Mouse (Mus musculus) spleen, adult 12 weeks (tissue): Measurements from ENCODE around the gene Zc4h2.

Source experiments
- DNase-seq: peaks from one replicate; pipeline ENCODE4 v3.0.0; 2022; ENCODE audit warnings: low spot score

Gene Zc4h2

GRCm38 (mm10) chrX:95657804-95658599 lies at the start of gene Zc4h2:
TSS of gene Zc4h2 (minus strand) at chrX:95658509.
- peak; percentile 6 for DNase-seq

- no peak for DNase-seq
These were observed 28.8 kb upstream of the Zc4h2 start for GRCm38 (mm10) chrX:95687119-95687518.

GRCm38 (mm10) chrX:95682206-95682605 lies 23.9 kb upstream of the Zc4h2 start:
- no peak for DNase-seq

GRCm38 (mm10) chrX:95658600-95659084 lies 333 bp upstream of the Zc4h2 start:
- DNase-seq: no peak

- no peak for DNase-seq
These were observed 57.7 kb downstream of the Zc4h2 start for GRCm38 (mm10) chrX:95600609-95601008.
